Mouse (Mus musculus) spleen, postnatal 10 days (tissue): ENCODE measurements around the gene Jmjd8.
A peak's percentile ranks its signal among the peaks of the same experiment; 100 is the strongest.

Experiments
- DNase-seq, 2 experiments: peaks; one replicate each; pipeline ENCODE4 v3.0.0; 2021 to 2022; ENCODE audit warnings: low spot score in 2 of 2

Gene Jmjd8

DNA sequence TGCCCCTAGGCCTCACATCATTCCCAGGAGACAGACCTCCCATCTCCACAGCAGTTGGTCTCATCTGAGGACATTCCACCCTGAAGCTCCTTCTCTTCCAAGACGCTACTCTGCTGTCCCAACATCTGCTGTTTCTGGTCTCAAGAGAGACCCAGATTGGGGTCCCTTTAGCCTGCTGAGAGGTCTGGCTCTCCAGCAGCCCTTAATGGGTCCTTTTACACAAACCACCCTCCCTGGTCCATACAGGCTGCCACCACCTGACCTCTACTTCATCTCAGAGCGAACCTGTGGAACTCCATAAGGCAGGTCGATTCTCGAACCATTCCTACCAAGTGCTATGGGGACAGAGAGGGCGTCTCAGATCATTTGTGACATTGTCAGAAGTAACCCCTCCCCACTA, 20.6 kb upstream of the Jmjd8 start:
- DNase-seq: no peak

DNA sequence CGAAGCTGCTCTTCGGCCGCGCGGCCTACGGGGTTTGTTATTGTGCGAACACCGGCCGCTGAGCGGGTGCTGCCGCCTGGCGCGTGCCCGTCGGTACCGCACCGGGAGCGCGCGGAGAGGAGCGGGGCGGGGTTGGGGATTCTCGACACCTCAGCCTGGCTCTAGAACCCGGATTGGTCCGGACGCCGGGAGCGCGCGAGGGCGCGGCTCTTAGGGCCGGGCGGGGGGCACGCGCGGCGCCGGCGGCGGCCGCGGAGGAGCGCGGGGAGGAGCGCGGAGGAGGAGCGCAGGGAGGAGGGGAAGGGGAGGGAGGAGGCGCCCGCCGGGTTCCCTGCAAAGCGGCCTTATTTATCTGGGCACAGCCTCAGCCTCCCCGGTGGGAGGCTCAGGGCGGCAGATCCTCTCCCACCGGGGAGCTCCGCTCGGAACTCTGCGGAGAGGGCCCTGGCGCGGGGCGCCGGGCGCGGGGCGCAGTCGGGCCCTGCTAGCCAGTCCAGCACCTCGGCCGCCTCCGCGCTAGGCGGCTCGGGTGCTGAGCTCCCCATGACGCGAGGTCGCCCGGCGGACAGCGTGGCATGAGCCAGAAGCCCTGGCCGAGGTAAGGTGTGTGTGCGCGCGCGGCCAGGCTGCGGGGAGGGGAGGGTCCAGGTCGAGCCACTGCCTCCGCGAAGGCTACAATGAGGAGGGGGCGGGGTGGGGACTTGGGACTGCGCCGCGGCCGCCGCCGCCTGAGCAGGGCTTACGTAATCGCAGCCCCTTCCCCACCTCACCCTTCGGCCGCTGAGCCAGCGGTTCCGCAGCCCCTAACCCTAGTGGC, 19.7 kb upstream of the Jmjd8 start, which contains the start of gene Fbxl16:
Fbxl16 (plus strand) TSS at position 297 of the 817 bp plus-strand sequence.
- no peak for DNase-seq

- no peak for DNase-seq
These were observed 18.9 kb upstream of the Jmjd8 start for GRCm38 (mm10) chr17:25809606-25810340.

DNA sequence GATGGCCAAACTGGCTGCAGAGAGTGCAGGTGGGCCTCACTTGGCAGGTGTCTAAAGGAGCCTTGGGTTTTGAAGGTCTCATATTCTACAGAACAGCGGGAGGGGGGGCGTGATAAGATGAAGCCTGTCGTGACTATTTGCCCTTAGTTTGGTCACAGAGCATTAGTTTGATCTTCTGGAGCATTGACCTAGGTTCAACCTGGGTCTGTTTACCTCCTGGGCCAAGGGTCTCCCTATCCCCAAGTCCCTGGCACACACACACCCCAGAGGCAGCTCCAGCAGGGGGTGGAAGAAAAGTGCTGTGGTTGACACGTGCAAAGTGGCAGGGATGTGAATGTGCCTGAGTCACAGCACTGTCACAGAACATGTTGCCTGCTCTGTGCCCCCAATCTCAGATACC, 17.8 kb upstream of the Jmjd8 start:
- no peak for DNase-seq

- peak; percentile 60 to 90 for DNase-seq
These were observed 15.2 kb upstream of the Jmjd8 start for GRCm38 (mm10) chr17:25813471-25813870.

GRCm38 (mm10) chr17:25817662-25818061, 11.0 kb upstream of the Jmjd8 start:
- no peak for DNase-seq

DNA sequence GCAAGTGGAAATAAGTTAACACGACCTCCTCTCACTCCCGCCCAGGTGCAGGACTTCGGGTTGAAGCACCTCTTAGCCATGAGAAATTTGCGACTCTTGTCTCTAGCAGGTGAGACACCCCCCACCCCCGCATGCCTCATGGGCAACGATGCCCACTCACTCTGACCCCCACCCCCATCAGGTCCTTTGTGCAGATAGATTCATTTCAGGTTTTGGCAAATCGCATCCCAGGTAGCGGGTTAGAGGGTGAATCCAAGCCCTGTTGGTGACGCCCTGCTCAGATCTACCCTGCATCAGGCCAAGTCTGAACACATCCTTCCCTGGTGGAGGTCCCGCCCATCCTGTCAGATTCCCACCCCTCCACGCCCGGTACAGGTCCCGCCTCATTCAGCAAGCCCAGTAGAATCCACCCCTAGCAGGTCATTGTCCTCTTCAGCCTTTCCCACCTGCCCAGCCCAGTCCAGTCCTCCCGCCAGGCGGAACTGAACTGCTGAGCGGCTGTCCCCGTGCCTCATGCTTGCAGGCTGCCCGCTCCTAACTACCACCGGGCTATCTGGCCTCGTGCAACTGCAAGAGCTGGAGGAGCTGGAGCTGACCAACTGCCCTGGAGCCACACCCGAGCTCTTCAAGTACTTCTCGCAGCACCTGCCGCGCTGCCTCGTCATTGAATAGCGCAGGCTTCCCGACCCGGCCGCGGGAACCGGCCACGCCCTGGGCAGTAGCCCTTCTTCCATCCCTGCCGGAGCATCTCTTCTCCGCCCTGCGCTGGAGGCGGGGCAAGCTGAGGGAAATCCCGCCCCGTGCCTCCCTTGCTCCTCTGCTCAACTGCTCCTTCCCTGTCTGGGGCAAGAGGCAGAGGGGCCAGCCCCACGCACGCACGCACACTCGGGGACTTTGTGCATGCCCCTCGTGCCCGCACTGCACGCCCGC, 9.6 kb upstream of the Jmjd8 start:
- DNase-seq: no peak

GRCm38 (mm10) chr17:25823452-25823851, 5.2 kb upstream of the Jmjd8 start, which contains the start of gene Wdr24:
Gene Wdr24, plus strand, starts transcription at chr17:25823627.
- DNase-seq: peak; percentile 73 to 80

DNA sequence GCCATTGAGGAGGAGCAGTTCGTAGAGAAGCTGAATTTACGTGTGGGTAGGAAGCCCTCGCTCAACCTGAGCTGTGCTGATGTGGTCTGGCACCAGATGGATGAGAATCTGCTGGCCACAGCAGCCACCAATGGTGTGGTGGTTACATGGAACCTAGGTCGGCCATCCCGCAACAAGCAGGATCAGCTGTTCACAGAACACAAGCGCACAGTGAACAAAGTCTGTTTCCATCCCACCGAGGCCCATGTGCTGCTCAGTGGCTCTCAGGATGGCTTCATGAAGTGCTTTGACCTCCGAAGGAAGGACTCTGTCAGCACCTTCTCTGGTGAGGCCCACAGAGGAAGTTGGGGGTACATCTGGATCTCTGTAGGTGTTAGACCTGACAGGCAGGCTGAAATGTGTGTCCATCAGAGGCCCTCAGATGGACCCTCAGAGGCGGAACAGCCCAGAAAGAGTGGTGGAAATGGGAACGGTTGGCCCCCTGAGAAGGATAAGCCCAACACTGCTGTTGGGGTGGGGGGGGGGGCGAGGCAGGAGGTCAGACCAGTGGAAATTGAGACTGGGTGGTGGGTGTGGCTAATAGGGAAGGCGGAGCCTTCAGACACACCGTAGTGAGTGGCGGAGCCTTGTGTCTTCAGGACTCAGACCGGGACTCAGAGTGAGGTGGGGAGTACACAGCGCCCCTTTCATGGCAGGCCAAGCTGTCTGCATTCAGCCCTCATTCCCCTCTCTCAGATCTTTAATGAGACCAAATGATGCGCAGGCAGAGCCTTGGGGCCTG, 4.1 kb upstream of the Jmjd8 start:
- DNase-seq: peak in 1 of 2 experiments; percentile 22

GRCm38 (mm10) chr17:25825311-25825710, 3.4 kb upstream of the Jmjd8 start:
- DNase-seq: no peak

DNA sequence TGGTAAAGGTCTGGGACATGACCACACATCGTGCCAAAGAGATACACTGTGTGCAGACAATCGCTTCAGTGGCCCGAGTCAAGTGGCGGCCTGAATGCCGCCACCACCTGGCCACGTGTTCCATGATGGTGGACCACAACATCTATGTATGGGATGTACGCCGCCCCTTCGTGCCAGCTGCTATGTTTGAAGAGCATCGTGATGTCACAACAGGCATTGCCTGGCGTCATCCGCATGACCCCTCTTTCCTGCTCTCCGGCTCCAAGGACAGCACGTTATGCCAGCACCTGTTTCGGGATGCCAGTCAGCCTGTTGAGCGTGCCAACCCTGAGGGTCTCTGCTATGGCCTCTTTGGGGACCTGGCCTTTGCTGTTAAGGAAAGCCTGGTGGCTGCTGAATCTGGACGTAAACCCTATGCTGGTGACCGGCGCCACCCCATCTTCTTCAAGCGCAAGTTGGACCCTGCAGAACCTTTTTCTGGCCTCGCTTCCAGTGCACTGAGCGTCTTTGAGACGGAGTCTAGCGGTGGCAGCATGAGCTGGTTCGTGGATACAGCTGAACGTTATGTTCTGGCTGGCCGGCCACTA, 2.6 kb upstream of the Jmjd8 start:
- no peak for DNase-seq

- no peak for DNase-seq
These were observed 1.7 kb upstream of the Jmjd8 start for GRCm38 (mm10) chr17:25827011-25827410.

DNA sequence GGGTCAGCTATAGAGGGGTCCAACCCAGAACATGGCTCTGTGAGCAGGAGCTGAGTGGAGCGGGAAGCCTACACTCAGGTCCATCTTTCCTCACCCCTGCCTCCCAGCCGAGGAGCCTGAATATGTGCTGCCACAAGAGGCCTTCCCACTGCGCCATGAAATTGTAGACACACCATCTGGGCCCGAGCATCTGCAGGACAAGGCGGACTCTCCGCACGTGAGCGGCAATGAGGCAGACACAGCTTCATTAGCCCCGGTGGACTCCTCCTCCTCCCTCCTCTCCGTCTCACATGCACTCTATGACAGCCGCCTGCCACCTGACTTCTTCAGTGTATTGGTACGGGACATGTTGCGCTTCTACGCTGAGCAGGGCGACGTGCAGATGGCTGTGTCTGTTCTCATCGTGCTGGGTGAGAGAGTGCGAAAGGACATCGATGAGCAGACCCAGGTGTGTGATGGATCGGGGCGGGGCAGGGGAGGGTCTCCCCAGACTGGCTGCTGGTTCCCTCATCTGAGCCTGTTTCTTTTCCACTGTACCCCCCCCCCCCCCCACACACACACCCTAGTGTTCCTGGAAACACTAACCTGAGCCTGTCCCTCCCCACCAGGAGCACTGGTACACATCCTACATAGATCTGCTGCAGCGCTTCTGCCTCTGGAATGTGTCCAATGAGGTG, 983 bp upstream of the Jmjd8 start:
- no peak for DNase-seq

DNA sequence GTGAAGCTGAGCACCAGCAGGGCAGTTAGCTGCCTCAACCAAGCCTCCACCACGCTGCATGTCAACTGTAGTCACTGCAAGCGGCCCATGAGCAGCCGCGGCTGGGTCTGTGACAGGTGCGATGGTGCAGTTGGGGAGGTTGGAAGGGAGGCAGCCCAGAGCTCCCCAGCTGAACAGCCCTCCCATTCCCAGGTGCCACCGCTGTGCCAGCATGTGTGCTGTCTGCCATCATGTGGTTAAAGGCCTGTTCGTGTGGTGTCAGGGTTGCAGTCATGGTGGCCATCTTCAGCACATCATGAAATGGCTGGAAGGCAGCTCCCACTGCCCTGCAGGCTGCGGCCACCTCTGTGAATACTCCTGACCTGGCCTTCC, 458 bp upstream of the Jmjd8 start:
- DNase-seq: no peak

DNA sequence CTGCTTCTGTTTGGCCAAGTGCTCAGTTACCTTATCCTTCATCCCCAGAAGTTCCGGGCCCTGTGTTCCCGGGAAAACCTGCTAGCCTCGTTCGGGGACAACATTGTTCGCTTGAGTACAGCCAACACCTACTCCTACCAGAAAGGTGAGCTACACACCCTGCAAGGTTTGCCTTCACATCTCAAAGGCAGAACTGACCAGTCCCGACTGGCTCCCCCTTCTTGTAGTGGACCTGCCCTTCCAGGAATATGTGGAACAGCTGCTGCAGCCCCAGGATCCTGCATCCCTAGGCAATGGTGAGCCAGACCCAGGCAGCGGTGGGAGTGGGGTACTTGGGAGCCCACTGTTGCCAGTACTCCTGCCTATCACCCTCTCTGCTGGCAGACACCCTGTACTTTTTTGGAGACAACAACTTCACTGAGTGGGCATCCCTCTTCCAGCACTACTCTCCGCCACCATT, 921 bp downstream of the Jmjd8 start:
- no peak for DNase-seq

- DNase-seq: no peak
These were observed 1.6 kb downstream of the Jmjd8 start for GRCm38 (mm10) chr17:25830200-25830753.

DNA sequence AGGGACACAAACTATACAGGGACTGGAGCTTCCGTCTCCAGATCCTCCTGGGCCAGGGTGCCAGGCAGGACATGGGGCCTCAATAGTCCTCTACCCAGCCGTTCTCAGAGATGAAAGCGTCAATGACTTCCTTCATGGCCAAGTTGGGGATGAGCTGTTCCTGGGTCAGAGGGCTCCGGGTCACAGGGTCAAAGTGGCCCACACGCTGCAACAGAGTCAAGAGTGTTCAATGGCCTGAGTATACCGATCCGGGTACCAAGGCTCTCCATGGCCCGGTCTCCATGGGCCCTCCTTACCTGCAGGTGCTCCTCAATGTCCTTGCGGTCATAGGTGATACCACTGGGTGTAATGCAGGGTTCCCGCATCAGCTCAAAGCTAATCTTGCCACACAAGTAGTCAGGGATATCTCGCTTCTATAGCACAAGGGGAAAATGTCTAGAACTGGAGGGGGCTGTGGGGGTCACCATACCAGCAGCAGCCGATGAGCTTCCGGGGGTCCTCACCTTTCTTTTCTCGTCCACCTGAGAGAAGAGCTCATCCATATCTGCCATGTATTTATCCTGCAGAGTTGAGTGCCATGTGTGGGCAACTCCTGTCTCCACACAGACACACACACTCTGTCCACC, 2.3 kb downstream of the Jmjd8 start:
- no peak for DNase-seq

GRCm38 (mm10) chr17:25831451-25832281, 3.0 kb downstream of the Jmjd8 start:
- DNase-seq: peak in 1 of 2 experiments; percentile 56
